Mouse (Mus musculus) MEL-GATA-1-ER (cell line): ENCODE data around the gene Gm6993.

Experiments
- DNase-seq: peaks from one replicate; pipeline ENCODE4 v3.0.0-alpha.2; 2012; ENCODE audit warnings: low read depth; ENCODE audit errors: extremely low read depth

The Gm6993 gene

DNA sequence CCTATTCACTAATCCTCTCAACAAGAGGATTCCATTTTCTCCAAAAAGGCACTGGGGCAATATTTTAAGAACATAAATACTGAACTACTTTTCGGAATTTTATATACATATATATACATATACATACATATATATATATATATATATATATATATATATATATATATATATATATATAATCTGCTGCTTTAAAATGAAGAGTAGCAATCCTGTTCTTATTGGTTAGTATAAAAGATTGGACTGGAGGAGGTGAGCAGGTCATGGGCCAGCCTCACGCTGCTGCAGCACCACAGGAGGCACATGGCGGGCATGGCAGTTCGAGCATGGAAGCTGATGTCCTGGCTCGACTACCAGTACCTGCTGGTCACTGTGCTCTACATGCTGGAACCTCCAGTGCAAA lies at the start of gene Gm6993:
Gene Gm6993, plus strand, starts transcription at position 301 of the 400 bp plus-strand sequence.
- no peak for DNase-seq

DNA sequence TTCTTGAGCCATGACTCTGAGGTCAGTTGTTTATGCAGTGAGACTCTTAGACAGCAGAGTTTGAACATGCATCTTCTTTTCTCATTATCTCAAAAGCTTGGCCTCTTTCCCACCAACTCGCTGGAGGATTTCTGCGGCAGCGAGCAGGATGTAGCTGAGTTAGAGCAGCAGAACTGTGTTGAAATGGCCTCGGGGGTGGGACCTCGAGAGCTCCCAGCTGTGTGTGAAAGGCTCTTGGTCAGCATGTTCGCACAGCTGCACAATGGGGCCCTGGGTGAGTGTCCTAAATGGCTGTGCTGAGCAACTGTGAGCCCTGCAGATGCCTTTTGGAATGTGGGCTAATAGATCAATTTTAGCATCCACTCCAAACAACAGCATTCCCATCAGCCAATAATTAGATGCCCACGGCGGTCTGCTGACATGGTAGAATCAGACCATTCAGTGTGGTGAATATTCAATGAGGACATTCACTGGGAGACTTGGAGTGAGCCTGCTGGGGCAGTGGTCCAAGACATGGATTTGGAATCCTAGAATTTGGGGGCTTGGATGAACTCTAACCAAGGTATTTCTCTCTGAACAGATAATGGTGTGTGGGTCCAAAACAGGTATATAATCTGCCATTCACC lies 49.1 kb upstream of the Gm6993 start:
- no peak for DNase-seq

DNA sequence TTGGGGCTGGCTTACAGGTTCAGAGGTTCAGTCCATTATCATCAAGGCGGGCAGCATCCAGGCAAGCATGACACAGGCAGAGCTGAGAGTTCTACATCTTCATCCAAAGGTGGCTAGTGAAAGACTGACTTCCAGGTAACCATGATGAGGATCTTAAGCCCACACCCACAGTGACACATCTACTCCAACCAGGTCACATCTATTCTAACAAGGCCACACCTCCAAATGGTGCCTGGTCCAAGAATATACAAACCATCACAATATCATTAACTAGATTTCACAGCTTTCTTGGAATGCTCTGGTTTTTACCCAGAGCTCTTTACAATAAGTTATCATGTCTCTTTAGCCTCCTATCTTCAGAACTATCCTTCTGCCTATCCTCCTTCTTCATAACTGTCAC lies 38.1 kb upstream of the Gm6993 start:
- DNase-seq = no peak

DNA sequence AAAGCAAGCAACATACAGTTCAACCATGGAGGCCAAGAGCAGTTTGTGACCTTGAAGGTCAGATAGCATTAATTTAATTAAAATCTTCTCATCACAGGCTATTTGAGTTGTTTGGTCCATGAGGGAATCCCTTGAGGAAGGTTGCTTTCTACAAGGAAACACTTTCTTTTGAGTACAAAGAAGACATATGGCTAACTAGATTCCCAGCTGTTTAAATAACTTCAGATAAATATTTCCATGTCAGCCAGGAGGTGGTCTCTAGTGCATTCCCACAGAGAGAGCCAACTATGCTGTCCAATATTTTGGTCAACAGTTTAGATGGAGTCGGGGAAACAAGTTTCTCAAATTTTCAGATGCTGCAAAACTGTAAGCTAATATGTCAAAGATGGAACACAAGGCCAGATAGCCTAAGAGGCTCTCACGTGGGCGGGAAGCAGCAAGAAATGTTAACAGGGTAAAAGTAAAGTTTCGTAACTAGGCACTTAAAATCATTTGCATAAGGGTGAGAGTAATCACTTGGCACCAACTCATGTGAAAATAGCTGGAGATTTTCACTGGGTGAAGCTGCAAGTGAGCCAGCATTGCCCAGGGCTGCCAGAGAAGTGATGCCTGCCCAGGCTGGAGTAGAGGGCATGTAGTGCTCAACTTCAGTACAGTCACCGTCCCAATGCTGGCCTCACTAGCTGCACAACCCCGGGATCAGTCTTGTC lies 36.7 kb upstream of the Gm6993 start:
- DNase-seq = no peak

DNA sequence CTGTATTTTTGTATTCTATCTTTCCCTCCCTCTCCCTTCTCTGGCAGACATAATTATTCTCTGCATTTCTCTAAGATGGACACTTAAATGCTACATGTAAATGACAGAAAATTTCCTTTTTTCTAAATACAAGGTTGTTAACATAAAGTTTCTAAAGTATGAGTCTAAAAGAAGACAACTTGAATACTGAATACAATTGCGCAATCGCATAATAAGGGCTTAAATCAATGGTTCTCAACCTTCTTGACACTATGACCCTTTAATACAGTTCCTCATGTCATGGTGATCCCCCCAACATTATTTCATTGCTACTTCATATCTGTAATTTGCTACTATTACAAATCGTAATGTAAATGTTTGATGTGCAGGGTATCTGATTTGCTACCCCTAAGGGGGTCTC lies 35.7 kb upstream of the Gm6993 start:
- no peak for DNase-seq

DNA sequence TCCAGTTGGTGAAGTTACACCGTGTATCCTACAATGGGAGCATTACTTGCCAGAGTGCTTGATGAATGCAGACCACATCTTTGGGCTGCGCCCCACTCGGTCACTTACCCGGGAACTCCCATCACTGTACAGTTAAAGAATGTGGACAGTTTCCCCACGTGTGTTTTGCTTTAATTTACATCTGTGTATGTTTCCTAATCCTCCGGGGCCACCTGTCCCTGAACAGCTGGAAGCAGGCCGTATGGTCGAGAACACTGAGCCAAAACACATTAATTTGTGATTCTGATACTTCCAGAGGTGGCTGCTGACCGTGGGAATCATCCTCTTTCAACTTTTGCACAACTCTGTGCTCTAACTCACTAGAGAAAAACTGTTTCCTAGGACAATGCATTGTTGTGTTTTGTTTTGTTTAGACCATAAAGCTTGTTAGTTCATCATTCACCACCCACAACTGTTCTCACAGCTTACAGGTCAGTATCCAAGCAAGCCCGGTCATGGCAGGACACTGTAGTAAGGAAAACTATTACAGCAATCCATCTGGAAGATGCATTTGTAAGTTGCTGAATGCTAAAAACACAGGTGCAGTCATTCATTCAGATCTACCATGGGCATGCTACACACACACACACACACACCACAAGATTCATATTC lies 34.5 kb upstream of the Gm6993 start:
- no peak for DNase-seq

DNA sequence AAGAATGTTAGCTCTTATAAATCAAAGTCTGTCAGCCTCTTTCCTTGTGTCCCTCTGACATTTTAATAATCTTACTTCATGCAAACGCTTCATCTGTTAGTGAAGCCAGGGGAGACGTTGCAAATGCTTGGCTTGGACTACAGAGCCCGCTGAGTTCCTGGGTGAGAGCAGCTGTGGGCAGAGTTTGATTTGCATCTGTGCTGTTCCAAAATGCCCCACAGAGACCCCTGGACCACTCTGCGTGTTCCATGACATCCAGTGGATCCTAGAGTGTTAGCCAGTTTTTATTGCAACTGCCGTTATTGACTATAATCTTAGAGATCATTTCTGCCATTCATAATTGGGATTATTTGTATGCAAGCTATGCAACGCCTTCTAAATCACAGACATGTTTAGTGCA lies 31.8 kb upstream of the Gm6993 start:
- no peak for DNase-seq

DNA sequence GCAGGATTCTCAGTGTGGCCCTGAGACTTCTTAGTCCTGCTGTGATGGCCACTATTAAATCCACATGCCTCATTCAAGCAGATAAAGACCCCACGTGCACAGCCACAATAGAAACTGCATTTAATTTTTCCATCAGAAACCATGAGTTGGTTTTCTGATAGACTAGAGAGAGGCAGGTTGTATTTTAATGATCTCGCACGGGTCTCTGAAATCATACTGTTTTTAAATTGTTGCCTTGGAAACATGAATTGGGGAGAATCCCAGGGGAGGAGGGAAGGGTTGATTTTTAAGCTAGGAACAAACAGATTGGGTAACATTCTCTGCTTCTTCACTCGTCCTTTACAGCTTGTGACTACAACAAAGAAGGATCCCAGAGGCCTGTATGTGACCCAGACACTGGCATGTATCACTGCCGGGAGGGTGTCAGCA lies 31.2 kb upstream of the Gm6993 start:
- DNase-seq = no peak

DNA sequence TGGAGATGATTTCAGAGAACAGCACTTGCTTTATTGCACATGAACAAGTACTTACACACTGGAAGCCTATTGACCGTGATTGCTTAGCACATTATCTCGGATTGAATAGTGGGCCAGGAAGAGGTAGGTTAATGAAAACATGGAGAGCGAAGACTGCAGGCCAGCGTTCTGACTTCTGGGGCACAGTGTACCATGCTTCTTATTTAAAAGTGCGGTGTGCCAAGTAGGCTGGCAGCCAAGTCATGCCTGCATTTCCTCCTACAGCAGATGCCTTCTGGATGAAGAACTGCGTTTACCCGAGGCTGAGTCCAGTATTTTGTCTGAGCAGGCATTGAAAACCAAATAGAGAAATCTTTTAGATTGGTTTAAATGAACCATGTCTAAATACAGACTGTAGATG lies 27.0 kb upstream of the Gm6993 start:
- no peak for DNase-seq

DNA sequence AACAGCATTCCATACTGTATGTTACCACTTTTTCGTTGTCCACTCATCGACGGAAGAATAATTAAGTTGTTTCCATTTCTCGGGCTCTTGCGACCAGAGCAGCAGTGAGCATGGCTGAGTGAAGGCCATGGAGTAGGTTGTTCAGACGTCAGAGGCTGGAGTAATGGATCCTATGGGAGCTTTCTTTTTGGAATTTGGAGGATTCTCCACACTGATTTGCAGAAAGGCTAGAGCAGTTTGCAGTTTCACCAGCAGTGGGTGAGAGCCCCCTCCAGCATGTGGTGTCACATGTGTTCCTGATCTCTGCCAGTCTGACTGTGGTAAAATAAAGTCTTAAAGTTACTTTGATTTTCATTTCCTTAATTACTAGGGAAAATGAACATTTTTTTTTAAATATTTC lies 25.6 kb upstream of the Gm6993 start:
- no peak for DNase-seq

DNA sequence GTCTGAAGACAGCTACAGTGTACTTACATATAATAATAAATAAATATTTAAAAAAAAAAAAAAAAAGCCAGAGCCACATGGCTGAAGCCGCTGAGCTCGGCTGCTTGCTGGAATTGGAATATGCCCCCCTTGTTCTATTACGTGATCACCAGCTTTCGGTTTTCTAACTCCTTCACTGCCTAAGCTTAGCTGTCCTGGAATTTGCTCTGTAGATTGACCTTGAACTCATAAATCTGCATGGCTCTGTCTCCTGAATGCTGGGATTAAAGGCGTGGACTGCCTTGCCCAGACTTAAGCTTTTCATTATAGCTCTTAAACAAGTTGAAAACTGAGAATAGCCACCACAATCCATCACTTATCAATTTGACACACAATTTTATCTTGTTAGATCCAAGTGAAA lies 23.3 kb upstream of the Gm6993 start:
- no peak for DNase-seq

DNA sequence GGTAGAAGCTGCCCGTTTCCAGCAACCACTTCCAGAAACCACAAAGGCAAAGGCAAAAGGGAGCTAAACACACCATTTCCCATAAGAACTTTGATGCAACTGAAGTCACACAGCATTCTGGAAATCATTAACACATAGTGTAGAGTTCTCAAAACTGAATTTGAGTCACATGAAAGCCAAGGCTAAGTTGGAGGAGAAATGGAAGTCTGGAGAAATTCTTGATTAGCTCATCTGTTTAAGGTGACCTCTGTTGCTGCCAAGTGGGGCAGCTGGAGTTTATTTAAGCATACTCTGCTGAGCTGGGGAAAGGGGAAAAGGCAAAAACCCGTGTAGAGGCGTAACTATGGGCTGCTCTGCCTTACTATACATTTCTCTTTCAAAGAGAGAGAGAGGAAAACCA lies 21.8 kb upstream of the Gm6993 start:
- DNase-seq = no peak

DNA sequence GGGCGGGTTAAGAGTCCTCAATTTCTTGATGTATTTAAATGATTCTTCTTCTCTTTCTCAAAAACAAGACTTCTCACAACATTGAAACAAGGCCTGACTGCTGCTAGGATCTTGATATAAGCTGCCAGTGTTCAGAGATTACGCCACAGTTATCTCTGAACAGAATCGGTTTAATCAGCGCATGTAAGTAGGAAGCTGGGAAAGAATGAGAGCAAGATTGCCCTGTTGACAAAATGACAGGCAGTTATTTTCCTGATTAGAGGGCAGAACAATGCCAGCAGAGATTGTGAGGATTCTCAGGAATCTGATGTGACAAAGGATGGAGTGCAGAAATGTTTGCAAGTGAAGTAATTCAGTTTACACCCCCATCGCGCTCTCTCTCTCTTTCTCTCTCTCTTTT lies 19.0 kb upstream of the Gm6993 start:
- DNase-seq = no peak

DNA sequence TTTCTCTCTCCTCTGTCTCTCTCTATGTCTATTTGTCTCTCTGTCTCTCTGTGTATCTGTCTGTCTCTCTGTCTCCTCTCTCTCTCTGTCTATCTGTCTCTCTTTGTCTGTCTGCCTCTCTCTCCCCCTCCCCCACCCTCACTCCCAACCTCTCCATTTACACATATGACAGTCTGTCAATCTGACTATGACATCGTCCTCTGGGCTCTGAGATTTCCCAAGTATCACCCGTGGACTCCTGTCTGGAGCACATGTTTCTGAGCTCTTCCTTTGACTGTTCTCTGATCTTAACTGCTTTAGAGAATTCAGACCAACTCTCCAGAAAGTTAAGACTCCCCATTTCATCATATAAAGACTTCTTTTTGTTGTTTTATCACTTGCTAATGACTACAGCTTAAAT lies 18.3 kb upstream of the Gm6993 start:
- no peak for DNase-seq

DNA sequence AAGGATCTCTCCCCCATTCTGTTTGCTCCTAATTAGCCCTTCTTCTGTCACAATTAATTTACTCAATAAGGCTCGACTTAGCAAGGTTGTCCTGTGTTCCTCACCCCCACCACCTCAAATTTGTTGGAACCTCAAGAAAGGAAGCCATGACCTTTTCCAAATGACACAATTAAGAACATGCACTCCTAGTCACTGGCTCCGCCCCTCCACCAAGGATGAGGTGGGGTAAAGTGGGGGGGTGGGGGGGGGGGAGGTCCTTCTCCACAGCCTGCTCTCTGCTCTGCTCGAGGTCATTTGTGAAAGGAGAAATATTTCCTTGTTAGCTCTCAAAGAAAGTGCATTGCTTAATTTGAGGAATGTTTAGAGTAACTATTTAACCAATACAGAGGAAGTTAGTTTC lies 17.8 kb upstream of the Gm6993 start:
- DNase-seq = no peak

DNA sequence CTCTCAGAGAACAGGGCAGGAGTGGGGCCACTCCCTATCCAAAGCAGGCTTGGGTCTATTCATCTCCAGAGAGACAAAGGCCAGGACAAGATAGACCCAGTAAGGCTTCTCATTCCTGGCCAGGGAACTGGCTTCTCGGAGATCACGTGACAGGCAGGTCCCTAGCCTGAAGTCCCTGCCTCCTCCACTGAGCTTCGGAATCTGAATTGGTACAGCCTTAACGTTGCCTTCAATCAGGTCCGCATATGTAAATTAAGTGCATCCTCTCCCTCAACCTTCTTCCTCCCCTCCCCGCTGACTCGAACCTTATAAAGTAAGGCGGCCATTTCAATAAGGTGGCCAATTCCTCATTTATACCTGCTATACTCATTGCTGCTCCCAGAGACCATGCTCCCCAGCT lies 15.1 kb upstream of the Gm6993 start:
- DNase-seq = no peak

DNA sequence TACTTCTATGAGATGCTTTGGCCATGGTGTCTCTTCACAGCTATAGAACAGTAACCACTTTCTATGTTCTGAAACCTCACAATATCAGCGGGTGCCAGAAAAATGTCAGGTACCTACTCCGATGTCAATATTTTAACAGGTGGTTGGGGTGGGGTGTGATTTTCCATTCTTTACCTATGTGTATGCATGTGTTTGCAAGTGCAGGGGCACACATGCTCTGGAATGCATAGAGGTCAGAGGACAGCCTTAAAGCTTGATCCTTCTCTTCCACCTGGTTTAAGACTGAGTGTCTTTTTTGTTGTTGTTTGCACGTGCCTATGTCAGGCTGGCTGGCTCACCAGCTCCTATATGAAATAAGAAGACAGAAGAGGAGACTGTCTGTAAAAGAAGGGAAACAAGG lies 13.4 kb upstream of the Gm6993 start:
- DNase-seq = no peak

DNA sequence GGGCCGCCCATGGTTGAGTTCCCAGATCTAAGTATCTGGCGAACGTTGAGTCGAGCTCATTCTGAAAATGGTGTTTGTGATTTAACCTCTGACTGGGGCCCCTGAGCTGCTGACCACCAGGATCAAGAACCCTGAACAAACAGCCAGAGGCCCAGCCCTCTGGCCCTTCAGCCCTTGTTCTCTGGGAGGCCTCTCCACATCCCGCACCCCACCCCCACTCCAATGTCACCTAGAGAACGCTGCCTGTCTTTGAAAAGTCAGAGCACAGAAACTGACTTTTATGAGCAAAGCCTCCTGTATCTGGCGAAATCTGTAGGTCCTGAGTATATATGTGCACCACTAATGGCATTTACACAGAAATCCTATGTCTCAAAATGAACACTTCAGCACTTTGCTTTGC lies 11.7 kb upstream of the Gm6993 start:
- DNase-seq = no peak

DNA sequence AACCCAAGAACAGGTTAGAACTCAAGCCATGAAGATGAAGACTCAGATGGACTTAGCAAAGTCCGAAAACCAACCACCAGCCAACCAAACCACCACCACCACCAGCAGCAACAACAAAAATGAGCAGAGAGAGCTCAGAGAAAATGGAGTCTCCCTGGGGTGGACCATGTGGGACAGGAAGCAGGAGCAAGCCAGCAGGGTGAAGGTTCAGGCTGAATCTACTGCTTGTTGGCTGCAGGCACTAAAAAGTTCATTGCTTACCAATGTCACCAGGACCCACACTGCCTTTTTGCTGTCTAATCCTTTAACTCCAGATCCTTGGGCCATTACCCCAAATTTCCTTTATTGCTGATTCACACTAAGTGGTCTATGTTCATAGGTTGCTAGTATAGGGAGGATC lies 7.9 kb upstream of the Gm6993 start:
- DNase-seq = no peak

DNA sequence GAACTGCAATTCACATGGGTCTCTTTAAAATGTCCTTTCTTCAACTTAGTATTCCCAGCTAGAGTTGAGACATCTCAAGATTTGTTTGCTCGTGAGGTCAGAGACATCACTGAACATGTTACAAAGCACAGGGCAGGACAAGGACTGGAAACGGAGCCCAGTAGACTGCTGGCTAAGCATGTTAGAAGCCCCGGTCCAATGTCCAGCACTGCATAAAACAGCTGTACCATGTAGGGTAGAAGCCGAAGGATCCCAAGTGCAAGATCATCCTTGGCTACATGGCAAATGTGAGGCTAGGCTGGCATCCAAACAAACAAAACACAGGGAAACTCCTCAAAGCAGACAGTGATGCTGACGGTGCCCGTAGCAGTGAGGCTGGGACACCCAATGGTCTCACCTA lies 5.6 kb upstream of the Gm6993 start:
- no peak for DNase-seq

DNA sequence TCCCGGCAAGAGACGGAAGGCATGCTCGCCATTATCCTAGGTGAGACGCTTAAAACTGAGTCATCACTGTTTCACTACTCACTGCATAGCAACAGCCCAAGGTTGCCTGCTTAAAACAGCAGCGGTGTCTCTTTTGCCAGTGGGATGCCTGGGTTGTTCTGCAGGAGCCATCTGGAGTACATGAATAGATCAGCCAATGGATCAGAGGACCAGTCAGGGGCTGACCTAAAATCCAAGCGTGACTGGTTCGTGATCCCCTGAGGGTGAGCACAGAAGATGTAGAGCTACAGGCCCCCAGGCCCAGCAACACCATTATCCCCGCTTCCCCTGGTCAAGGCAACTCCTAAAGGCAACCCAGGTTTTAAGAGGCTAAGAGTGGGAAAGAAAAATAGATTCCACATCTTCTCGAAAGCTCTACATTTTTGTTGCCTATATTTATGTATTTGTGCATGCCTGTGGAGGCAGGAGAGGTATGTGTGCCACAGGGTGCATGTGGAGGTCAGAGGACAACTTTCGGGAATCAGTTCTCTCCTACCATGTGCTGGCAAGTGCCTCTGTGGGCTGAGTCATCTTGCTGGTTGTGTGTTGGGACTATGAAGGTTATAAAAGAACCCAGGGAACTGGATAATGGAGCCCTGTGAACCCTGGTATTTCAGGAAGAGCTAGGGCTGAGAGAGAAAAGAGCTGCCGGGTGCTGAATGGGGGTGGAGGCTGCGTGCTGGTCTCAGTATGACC lies 3.5 kb upstream of the Gm6993 start:
- DNase-seq = no peak

DNA sequence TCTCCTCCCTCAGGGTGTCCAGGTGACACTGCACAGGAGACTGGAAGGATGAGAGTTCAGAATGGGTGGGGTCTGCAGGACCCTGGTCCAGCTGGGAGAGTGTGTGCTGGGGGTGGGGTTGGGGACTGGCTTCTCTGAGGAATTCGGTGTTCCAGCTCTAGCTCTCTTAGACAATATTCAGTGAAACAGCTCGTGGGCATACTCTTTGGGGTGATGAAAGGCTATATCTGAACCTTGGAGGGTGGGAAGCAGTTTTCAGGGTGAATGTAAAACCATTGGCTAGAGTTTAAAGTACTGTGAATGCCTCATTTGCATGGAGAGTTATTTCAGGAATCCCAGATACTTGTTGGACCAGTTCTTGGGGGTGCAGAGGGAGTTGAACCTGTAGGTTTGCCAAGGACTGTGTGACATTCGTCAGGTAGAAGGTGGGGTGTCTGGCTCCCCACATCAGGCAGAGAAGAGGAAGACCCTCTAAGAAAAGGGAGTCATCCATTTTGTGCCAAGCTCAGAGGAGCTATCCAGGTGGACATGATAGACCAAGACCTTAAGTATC lies 1.5 kb upstream of the Gm6993 start:
- no peak for DNase-seq
